Mouse (Mus musculus) spleen, postnatal 4 days (tissue): ENCODE results near the gene Hs3st4.

Experiments
- DNase-seq, 2 experiments: peaks; one replicate each; pipeline ENCODE4 v3.0.0; 2022; ENCODE audit warnings: low spot score in 2 of 2

The Hs3st4 gene

GRCm38 (mm10) chr7:124136133-124136532 is 153.5 kb downstream of the Hs3st4 start:
- no peak for DNase-seq

- no peak for DNase-seq
Measured at GRCm38 (mm10) chr7:124141229-124141628, 158.6 kb downstream of the Hs3st4 start.

GRCm38 (mm10) chr7:124150901-124151300 is 168.2 kb downstream of the Hs3st4 start:
- no peak for DNase-seq

- no peak for DNase-seq
Measured at GRCm38 (mm10) chr7:124163301-124163700, 180.6 kb downstream of the Hs3st4 start.

- no peak for DNase-seq
Measured at GRCm38 (mm10) chr7:124166229-124166628, 183.6 kb downstream of the Hs3st4 start.

- no peak for DNase-seq
Measured at GRCm38 (mm10) chr7:124168796-124169195, 186.1 kb downstream of the Hs3st4 start.

- no peak for DNase-seq
Measured at GRCm38 (mm10) chr7:124170001-124170400, 187.3 kb downstream of the Hs3st4 start.

- DNase-seq, result no peak
Measured at GRCm38 (mm10) chr7:124171992-124172391, 189.3 kb downstream of the Hs3st4 start.

GRCm38 (mm10) chr7:124180926-124181325 is 198.3 kb downstream of the Hs3st4 start:
- DNase-seq, result no peak

- no peak for DNase-seq
Measured at GRCm38 (mm10) chr7:124184693-124185092, 202.0 kb downstream of the Hs3st4 start.

GRCm38 (mm10) chr7:124198811-124199570 is 216.3 kb downstream of the Hs3st4 start:
- no peak for DNase-seq

- no peak for DNase-seq
Measured at GRCm38 (mm10) chr7:124216921-124217320, 234.3 kb downstream of the Hs3st4 start.

GRCm38 (mm10) chr7:124220556-124220955 is 237.9 kb downstream of the Hs3st4 start:
- DNase-seq, result no peak

- no peak for DNase-seq
Measured at GRCm38 (mm10) chr7:124237896-124238670, 255.4 kb downstream of the Hs3st4 start.

GRCm38 (mm10) chr7:124239903-124240647 is 257.4 kb downstream of the Hs3st4 start:
- DNase-seq, result no peak

GRCm38 (mm10) chr7:124249838-124250237 is 267.2 kb downstream of the Hs3st4 start:
- no peak for DNase-seq

- no peak for DNase-seq
Measured at GRCm38 (mm10) chr7:124250566-124250965, 267.9 kb downstream of the Hs3st4 start.

- no peak for DNase-seq
Measured at GRCm38 (mm10) chr7:124258419-124258818, 275.8 kb downstream of the Hs3st4 start.

- DNase-seq, result no peak
Measured at GRCm38 (mm10) chr7:124270734-124271133, 288.1 kb downstream of the Hs3st4 start.

- no peak for DNase-seq
Measured at GRCm38 (mm10) chr7:124289873-124290272, 307.2 kb downstream of the Hs3st4 start.

GRCm38 (mm10) chr7:124319451-124319850 is 336.8 kb downstream of the Hs3st4 start:
- DNase-seq, result no peak

- DNase-seq, result no peak
Measured at GRCm38 (mm10) chr7:124335635-124336034, 353.0 kb downstream of the Hs3st4 start.
